Mouse (Mus musculus) liver, embryonic 12.5 days (tissue): Measurements from ENCODE around the gene Olfr414. TPM values are rescaled to one million over a fixed set of nuclear protein-coding genes. Genes with fewer than 3 reads are reported as not detected.

Source experiments
- ATAC-seq: fragments of 200-750 bp; cut with Nextera tagmentation; 2 replicates; pipeline ENCODE4 v1.8.0; 2017; ENCODE audit warnings: moderate number of reproducible peaks, mild to moderate bottlenecking, moderate library complexity
- H3K27ac ChIP-seq: fragments of 300-500 bp; sonication (generic); 2 replicates; pipeline ENCODE4 v1.5.1; 2016; ENCODE audit warnings: mild to moderate bottlenecking
- H3K27me3 ChIP-seq: fragments of 300-500 bp; sonication (generic); replicated peaks from 2 replicates; pipeline ENCODE4 v1.6.1; 2016; ENCODE audit warnings: mild to moderate bottlenecking, moderate library complexity
- H3K36me3 ChIP-seq: fragments of 300-500 bp; sonication (generic); 2 replicates; pipeline ENCODE4 v1.6.1; 2016; ENCODE audit warnings: mild to moderate bottlenecking, moderate library complexity
- H3K4me1 ChIP-seq: fragments of 300-500 bp; sonication (generic); 2 replicates; pipeline ENCODE4 v1.6.1; 2016
- H3K4me2 ChIP-seq: fragments of 300-500 bp; sonication (generic); 2 replicates; pipeline ENCODE4 v1.6.1; 2016; ENCODE audit warnings: mild to moderate bottlenecking, moderate library complexity
- H3K4me3 ChIP-seq: fragments of 300-500 bp; sonication (generic); 2 replicates; pipeline ENCODE4 v1.5.1; 2016; ENCODE audit warnings: mild to moderate bottlenecking, moderate library complexity
- H3K9ac ChIP-seq: fragments of 300-500 bp; sonication (generic); 2 replicates; pipeline ENCODE4 v1.6.1; 2016; ENCODE audit warnings: mild to moderate bottlenecking, moderate library complexity
- H3K9me3 ChIP-seq: fragments of 300-500 bp; sonication (generic); replicated peaks from 2 replicates; pipeline ENCODE4 v1.6.1; 2016; ENCODE audit warnings: mild to moderate bottlenecking, moderate library complexity
- whole genome bisulfite sequencing: fragments of 180-500 bp; shearing (Covaris S2); methylation state at CpG from one replicate; pipeline ENCODE4 v1.1.7; 2016; ENCODE audit not compliant: insufficient replicate concordance; 5-methylcytosine and 5-hydroxymethylcytosine counted together
- polyA plus RNA-seq: library from polyadenylated mRNA; unstranded; fragments of >200 nt; fragmentation: Nextera tagmentation; extraction: Ambion mirVana; gene quantifications from 2 replicates; pipeline ENCODE4 v1.2.1, GENCODE M21; 2016

Olfr414 gene
- 0.04 TPM in 1 of 2 replicates, not detected in the other for polyA plus RNA-seq

- Histone ChIP-seq H3K27ac (no peak within 1 kb of the TSS), H3K27me3 (no peaks in the 10 kb centered on the region), H3K4me2 (no peak within 1 kb of the TSS), H3K4me1 (peaks cover 28% of the 10 kb centered on the region), H3K4me3 (no peak within 1 kb of the TSS), H3K9ac (no peak within 1 kb of the TSS), H3K9me3 (no peaks in the 10 kb centered on the region), H3K36me3 (no peaks in the 10 kb centered on the region)
- ATAC-seq: no peak
- 42% methylated on average over 1 of the region's 1 CpGs for WGBS
Measured at GRCm38 (mm10) chr1:174423764-174424163, at the start of gene Olfr414. Gene Olfr414, plus strand, starts transcription at chr1:174424064.

DNA sequence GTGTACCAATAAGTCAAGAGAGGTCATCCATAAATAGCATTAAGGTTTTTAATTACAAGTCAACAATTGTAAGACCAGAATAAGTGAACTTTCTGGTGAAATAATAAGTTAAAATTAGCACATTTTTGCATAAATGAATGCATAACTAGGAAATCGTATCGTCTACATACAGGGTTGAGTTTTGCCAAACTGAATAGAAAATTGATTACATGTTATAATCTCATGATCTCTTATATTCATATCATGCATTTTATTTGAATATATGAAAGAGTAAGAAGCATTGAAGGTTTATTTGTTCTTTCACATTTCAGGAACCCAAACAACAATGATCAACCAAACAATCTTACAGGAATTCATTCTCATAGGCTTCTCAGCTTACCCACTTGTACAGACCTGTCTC lies 33.1 kb upstream of the Olfr414 start, which contains the start of gene Olfr248:
Olfr248 (plus strand) TSS at position 301 of the 400 bp plus-strand sequence.
- no peak for ATAC-seq
- 72% methylated on average over 2 of the region's 2 CpGs for WGBS
- no peaks in the 10 kb centered on the region for H3K27me3 ChIP-seq
- no peak within 1 kb of the TSS for H3K27ac ChIP-seq
- no peak within 1 kb of the TSS for H3K9ac ChIP-seq
- no peaks in the 10 kb centered on the region for H3K4me1 ChIP-seq
- H3K9me3 ChIP-seq: no peaks in the 10 kb centered on the region
- H3K4me3 ChIP-seq: no peak within 1 kb of the TSS
- H3K4me2 ChIP-seq: no peak within 1 kb of the TSS
- no peaks in the 10 kb centered on the region for H3K36me3 ChIP-seq

DNA sequence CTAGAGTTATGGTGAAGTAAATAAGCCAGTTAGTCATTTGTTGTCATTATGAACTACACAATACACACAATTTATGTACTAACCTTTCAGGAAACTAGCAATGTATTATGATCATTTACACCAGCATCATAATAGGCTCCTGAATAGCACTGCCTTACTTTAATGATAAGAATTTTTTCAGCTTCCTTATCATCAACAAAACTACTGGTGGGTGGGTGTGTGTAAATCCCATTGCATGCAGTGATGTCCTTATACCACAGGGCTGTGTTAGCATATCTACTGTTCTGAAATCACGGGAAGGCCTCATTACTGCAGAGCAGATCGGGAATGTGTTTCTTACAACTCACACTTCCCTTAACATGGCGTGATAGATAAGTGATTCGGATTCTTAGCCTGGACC lies 905 bp upstream of the Olfr414 start:
- H3K27me3 ChIP-seq: no peaks in the 10 kb centered on the region
- H3K9me3 ChIP-seq: no peaks in the 10 kb centered on the region
- no peaks in the 10 kb centered on the region for H3K36me3 ChIP-seq
- no peak overlapping the region for H3K9ac ChIP-seq
- no peak overlapping the region for H3K4me2 ChIP-seq
- H3K4me1 ChIP-seq: peaks cover 23% of the 10 kb centered on the region
- H3K4me3 ChIP-seq: no peak overlapping the region
- WGBS: 50% methylated on average over 4 of the region's 4 CpGs
- H3K27ac ChIP-seq: no peak overlapping the region
- peak; percentile 54 for ATAC-seq

DNA sequence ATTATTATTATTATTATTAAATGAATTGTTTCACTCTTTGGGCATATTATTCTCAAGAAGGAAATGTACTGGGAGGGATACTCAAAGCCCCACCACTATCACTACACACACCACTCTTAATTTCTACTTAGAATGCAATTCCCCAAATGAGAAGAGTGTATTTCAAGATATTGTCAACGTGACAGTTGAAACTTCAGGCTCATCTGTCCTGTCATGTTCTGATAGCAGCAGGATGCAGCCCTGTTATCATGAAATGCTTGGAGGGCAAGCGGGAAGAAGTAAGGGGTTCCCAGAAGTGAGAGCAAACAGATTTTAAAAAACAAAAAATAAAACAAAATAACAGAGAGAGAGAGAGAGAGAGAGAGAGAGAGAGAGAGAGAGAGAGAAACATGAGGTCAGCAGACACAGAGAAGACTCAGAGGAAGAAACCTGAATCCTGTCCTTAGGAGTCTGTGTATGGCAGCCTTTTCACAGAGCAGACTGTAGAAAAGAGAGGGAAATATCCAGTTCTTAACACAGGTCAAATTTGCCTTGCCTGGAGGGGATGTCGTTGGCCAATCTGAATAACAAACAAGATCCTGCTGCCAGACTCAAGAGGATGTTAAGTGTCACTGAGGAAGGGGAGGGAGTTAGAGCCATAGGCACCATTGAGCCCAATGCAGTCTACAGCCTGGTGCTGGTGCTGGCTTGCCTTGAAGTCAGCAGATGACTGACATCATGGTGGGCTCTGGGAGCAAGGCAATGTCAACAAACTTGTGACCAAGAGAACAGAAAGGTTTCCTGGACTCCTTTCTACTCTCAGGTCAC lies 2.5 kb downstream of the Olfr414 start:
- ATAC-seq: peak; percentile 82
- H3K27ac ChIP-seq: 0 out of 2 replicates have a peak overlapping the region, but pooled peaks have one; percentile 60

GRCm38 (mm10) chr1:174427402-174427801 lies 3.5 kb downstream of the Olfr414 start:
- H3K9ac ChIP-seq: no peak overlapping the region
- no peak overlapping the region for H3K27ac ChIP-seq
- H3K9me3 ChIP-seq: no peaks in the 10 kb centered on the region
- no peak for ATAC-seq
- H3K4me2 ChIP-seq: no peak overlapping the region
- no peak overlapping the region for H3K4me3 ChIP-seq
- peaks cover 32% of the 10 kb centered on the region for H3K4me1 ChIP-seq
- 58% methylated on average over 1 of the region's 1 CpGs for WGBS
- H3K36me3 ChIP-seq: no peaks in the 10 kb centered on the region
- H3K27me3 ChIP-seq: no peaks in the 10 kb centered on the region

More for the DNA sequence above, 2.5 kb downstream of the Olfr414 start:
- Histone ChIP-seq H3K27me3 (no peaks in the 10 kb centered on the region), H3K9ac (no peak overlapping the region), H3K4me3 (no peak overlapping the region), H3K36me3 (no peaks in the 10 kb centered on the region), H3K4me1 (peaks cover 32% of the 10 kb centered on the region), H3K9me3 (no peaks in the 10 kb centered on the region), H3K4me2 (no peak overlapping the region)
- WGBS: 21% methylated on average over 3 of the region's 3 CpGs

DNA sequence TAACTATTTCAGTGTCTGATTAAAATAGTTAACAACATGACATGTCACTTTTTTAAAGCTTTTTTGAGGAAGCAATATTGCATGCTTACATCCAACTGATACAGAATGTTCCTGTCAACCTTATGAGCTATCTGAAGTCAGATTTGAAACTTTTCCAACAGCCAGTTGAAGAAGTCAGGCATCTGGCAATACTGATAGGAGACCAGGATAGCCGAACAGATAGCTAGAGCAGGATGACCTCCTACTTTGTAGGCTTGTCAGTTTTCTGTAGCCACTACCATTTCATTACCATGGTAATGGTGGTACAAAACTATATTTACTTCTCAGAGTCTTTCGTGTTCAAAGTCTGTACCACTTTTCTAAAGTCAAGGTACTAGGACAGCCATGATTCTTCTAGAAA lies 4.5 kb downstream of the Olfr414 start:
- no peaks in the 10 kb centered on the region for H3K9me3 ChIP-seq
- H3K4me2 ChIP-seq: no peak overlapping the region
- WGBS: 42% methylated on average over 2 of the region's 2 CpGs
- no peak overlapping the region for H3K27ac ChIP-seq
- H3K4me1 ChIP-seq: peaks cover 27% of the 10 kb centered on the region
- no peaks in the 10 kb centered on the region for H3K36me3 ChIP-seq
- no peaks in the 10 kb centered on the region for H3K27me3 ChIP-seq
- H3K9ac ChIP-seq: no peak overlapping the region
- peak; percentile 66 for ATAC-seq
- no peak overlapping the region for H3K4me3 ChIP-seq

DNA sequence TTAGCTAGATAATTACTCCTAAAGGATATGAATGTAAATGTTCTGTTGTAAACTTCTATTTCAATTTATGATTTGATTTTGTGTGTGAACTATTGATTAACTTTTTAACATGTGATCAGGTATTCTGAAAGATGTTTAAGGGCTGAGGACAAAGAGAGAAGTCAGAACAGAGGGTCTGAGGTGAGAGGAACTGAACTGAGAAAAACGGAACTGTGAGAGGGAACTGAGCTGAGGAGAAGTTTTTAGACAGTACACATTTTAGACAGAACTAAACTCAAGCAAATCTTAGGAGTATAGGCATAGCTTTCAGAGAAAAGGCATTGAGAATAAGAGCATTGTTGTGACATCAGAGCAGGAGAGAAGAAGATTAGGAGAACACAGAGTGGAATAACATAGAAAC lies 10.3 kb downstream of the Olfr414 start:
- Histone ChIP-seq H3K27me3 (no peaks in the 10 kb centered on the region), H3K27ac (no peak overlapping the region), H3K9ac (no peak overlapping the region), H3K4me2 (no peak overlapping the region), H3K36me3 (no peaks in the 10 kb centered on the region), H3K9me3 (no peaks in the 10 kb centered on the region), H3K4me1 (peaks cover under 1% of the 10 kb centered on the region; the same call in 1 of the 2 replicates), H3K4me3 (no peak overlapping the region)
- WGBS: 17% methylated on average over 1 of the region's 1 CpGs
- ATAC-seq: no peak

DNA sequence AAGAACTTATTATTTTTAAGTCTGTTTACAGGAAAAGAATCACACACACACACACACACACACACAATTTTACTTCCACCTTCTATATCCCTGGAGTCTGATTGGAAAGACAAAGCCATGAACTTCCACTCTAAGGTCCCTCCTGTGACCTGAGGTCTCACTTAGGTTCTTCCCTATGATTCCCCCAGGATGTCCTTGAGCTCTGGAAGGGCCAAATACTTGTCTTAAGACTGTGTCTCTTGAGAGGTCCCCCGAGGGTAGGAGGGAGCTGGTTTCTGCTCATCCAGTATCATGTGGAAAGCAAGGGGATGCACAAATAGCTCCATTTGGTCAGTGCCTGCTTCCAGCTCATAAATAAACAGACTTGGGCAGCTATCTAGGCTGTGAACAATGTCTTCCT lies 17.9 kb downstream of the Olfr414 start, which contains the start of gene Olfr220:
Olfr220 (plus strand) TSS at position 301 of the 400 bp plus-strand sequence.
- no peak within 1 kb of the TSS for H3K27ac ChIP-seq
- no peaks in the 10 kb centered on the region for H3K27me3 ChIP-seq
- no peaks in the 10 kb centered on the region for H3K9me3 ChIP-seq
- no peak within 1 kb of the TSS for H3K4me3 ChIP-seq
- no peak within 1 kb of the TSS for H3K4me2 ChIP-seq
- H3K4me1 ChIP-seq: no peaks in the 10 kb centered on the region
- H3K9ac ChIP-seq: no peak within 1 kb of the TSS
- no peaks in the 10 kb centered on the region for H3K36me3 ChIP-seq
- no peak for ATAC-seq
- 45% methylated on average over 1 of the region's 1 CpGs for WGBS

DNA sequence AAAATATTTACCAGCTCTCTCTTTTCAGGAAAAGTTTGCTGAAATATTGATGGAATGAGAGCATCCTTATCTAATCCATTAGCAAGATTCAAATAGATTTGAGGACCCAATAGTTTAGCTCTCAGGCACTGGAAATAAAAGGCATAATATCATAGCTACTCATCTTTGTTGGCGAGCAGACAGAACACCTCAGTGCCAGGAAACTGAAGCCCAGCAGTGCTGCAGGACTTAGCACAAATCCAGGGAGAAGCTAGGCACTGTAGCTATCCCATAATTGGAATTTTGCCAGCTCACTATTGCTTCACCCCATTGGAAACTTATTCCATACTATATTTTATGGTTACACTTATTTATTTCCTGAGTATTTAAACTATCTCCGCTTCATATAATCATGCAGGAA lies 31.2 kb downstream of the Olfr414 start:
- 72% methylated on average over 2 of the region's 2 CpGs for WGBS

DNA sequence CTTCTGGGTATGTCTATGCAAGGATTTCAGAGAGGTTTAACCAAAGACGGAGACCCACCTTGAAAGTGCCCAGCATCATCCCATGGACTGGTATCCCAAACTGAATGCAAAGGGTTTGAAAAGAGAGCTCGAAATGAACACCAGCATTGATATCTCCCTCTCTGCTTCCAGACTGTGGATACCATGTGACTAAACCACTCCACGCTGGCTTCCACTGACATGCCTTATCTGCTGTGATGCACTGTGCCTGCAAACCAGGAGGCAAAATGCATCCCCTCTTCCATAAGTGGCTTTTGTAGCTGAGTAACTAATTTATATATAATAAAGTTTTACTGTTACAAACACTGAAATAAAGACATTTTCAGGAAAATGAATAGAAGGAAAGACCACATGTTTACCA lies 41.5 kb downstream of the Olfr414 start:
- no peak overlapping the region for H3K4me2 ChIP-seq
- no peak overlapping the region for H3K9ac ChIP-seq
- no peaks in the 10 kb centered on the region for H3K9me3 ChIP-seq
- H3K4me1 ChIP-seq: no peaks in the 10 kb centered on the region
- WGBS: 39% methylated on average over 3 of the region's 3 CpGs
- no peaks in the 10 kb centered on the region for H3K36me3 ChIP-seq
- no peak overlapping the region for H3K27ac ChIP-seq
- ATAC-seq: peak; percentile 62; the same call in 1 of the 2 replicates
- no peak overlapping the region for H3K4me3 ChIP-seq
- H3K27me3 ChIP-seq: no peaks in the 10 kb centered on the region

More for the DNA sequence above, 31.2 kb downstream of the Olfr414 start:
- no peak overlapping the region for H3K4me3 ChIP-seq
- H3K4me1 ChIP-seq: no peaks in the 10 kb centered on the region
- no peak overlapping the region for H3K4me2 ChIP-seq
- H3K27ac ChIP-seq: no peak overlapping the region
- no peaks in the 10 kb centered on the region for H3K9me3 ChIP-seq
- no peaks in the 10 kb centered on the region for H3K36me3 ChIP-seq
- no peak for ATAC-seq
- no peaks in the 10 kb centered on the region for H3K27me3 ChIP-seq
- H3K9ac ChIP-seq: no peak overlapping the region

DNA sequence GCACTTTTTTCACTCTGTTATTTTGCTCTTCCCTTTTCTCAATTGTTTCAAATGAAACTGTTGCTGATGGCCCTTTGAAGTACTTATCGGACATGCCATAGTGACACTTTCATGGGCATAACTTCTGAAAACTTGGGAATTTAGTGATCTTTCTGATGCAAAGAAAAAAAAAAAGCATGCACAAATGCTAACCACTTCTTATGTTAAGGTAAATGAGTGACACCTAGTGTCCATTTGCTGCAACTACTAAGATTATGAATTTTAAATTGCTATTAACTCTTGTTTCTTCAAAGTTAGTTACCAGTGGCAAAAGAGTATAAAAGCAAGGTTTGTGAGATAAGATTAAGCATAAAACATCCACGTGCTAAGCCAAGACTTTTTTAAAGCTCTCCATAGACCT lies 42.4 kb downstream of the Olfr414 start:
- no peaks in the 10 kb centered on the region for H3K36me3 ChIP-seq
- H3K4me2 ChIP-seq: no peak overlapping the region
- no peaks in the 10 kb centered on the region for H3K27me3 ChIP-seq
- no peak overlapping the region for H3K4me3 ChIP-seq
- H3K9ac ChIP-seq: no peak overlapping the region
- no peak overlapping the region for H3K27ac ChIP-seq
- 22% methylated on average over 2 of the region's 2 CpGs for WGBS
- no peak for ATAC-seq
- no peaks in the 10 kb centered on the region for H3K4me1 ChIP-seq
- H3K9me3 ChIP-seq: no peaks in the 10 kb centered on the region

DNA sequence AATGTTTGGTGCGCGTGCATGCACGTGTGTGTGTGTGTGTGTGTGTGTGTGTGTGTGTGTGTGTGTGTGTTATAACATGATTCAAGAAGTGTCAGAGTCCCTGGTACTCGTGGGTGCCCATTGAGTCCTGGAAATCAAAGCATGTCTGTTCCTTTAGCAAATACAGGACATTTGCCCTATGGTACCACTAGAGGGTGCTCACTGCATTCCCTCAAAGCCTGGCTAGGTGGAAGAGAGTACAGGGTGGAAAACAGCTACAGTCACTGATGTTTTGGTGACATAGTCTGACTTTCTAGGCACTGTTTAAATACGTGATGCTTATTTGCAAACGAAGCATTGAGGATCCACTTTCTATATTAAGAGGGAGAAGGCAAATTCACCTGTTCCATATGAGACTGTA lies 45.9 kb downstream of the Olfr414 start:
- H3K4me1 ChIP-seq: no peaks in the 10 kb centered on the region
- H3K4me2 ChIP-seq: no peak overlapping the region
- H3K36me3 ChIP-seq: no peaks in the 10 kb centered on the region
- H3K9me3 ChIP-seq: no peaks in the 10 kb centered on the region
- no peak overlapping the region for H3K9ac ChIP-seq
- no peak overlapping the region for H3K27ac ChIP-seq
- 0 out of 2 replicates have a peak, but pooled peaks have one; percentile 49 for ATAC-seq
- no peaks in the 10 kb centered on the region for H3K27me3 ChIP-seq
- H3K4me3 ChIP-seq: no peak overlapping the region
- 9% methylated on average over 6 of the region's 6 CpGs for WGBS
